Mouse (Mus musculus) forebrain, embryonic 13.5 days (tissue): Measurements from ENCODE around the gene Atxn10. TPM values are rescaled to one million over a fixed set of nuclear protein-coding genes. Genes with fewer than 3 reads are reported as not detected.

Experiments used
- ATAC-seq: fragments of 200-750 bp; cut with Nextera tagmentation; 2 replicates; pipeline ENCODE4 v1.8.0; 2017
- H3K27ac ChIP-seq: fragments of 300-500 bp; sonication (generic); 2 replicates; pipeline ENCODE4 v1.5.1; 2015; ENCODE audit warnings: inconsistent platforms, mild to moderate bottlenecking, moderate library complexity
- H3K27me3 ChIP-seq: fragments of 300-500 bp; sonication (generic); 2 replicates; pipeline ENCODE4 v1.6.1; 2015; ENCODE audit warnings: mild to moderate bottlenecking, inconsistent platforms
- H3K36me3 ChIP-seq: fragments of 300-500 bp; sonication (generic); 2 replicates; pipeline ENCODE4 v1.6.1; 2015; ENCODE audit warnings: mild to moderate bottlenecking, inconsistent platforms; ENCODE audit not compliant: poor library complexity, severe bottlenecking
- H3K4me1 ChIP-seq: fragments of 300-500 bp; sonication (generic); 2 replicates; pipeline ENCODE4 v1.6.1; 2015; ENCODE audit warnings: inconsistent platforms
- H3K4me2 ChIP-seq: fragments of 300-500 bp; sonication (generic); 2 replicates; pipeline ENCODE4 v1.6.1; 2015; ENCODE audit warnings: inconsistent platforms, mild to moderate bottlenecking, moderate library complexity
- H3K4me3 ChIP-seq: fragments of 300-500 bp; sonication (generic); 2 replicates; pipeline ENCODE4 v1.5.1; 2015; ENCODE audit warnings: mild to moderate bottlenecking, inconsistent platforms
- H3K9ac ChIP-seq: fragments of 300-500 bp; sonication (generic); 2 replicates; pipeline ENCODE4 v1.6.1; 2015; ENCODE audit warnings: mild to moderate bottlenecking, inconsistent platforms
- H3K9me3 ChIP-seq: fragments of 300-500 bp; sonication (generic); replicated peaks from 2 replicates; pipeline ENCODE4 v1.6.1; 2016; ENCODE audit warnings: inconsistent platforms
- WGBS: fragments of 180-500 bp; shearing (Covaris S2); methylation state at CpG from one replicate; pipeline ENCODE4 v1.1.7; 2015; 5-methylcytosine and 5-hydroxymethylcytosine counted together
- polyA plus RNA-seq: library from polyadenylated mRNA; unstranded; fragments of >200 nt; fragmentation: Nextera tagmentation; extraction: Ambion mirVana; gene quantifications from 2 replicates; pipeline ENCODE4 v1.2.1, GENCODE M21; 2015

The Atxn10 gene
- polyA plus RNA-seq, 1 experiment from 2014 or later: 465 TPM

- ATAC-seq: no peak
- Histone ChIP-seq H3K36me3 (peaks cover 20% of the 10 kb centered on the region), H3K27ac (peak overlapping the region; percentile 86), H3K9me3 (no peaks in the 10 kb centered on the region), H3K4me1 (peaks cover 98% of the 10 kb centered on the region), H3K4me2 (peak overlapping the region; percentile 6), H3K9ac (no peak overlapping the region), H3K27me3 (peaks cover 13% of the 10 kb centered on the region), H3K4me3 (no peak overlapping the region)
- 34% methylated on average over 4 of the region's 4 CpGs for WGBS
Measured at GRCm38 (mm10) chr15:85462138-85462537, 126.1 kb downstream of the Atxn10 start.

DNA sequence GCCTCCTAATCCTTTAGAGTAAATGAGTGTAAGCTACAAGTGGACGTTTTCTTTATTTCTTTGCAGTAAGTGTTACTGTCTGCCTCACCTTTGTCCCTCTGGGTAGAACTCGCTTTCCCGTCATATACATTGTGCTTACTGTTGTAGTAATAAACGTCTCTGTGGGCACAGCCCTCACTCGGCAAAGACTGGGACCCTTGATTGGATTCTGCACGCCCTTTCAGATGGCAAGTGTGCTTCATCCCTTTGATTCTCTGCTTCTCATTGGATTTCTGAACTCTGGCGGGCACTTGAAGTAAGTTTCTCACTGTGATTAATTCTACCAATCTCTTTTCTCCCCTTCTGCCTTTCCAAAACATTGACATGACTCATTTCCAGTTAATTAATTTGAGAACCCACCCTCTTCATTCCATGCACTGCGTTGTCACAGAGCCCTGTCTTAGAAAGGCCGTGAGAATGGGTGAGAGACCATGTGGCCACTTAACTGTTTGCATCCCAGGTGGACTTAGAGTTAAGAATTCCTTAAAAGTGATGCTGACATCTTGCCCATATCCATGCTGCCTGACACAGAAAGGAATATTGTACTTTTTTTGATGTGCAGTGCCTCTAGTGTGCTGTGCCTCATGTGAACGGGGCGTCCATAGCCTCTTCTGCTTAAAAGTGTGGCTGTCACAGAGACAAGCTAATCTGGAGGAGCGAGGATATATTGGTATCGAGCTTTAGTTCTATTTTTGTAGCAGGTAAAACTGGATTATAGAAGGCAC, 127.2 kb downstream of the Atxn10 start:
- Histone ChIP-seq H3K9me3 (no peaks in the 10 kb centered on the region), H3K9ac (no peak overlapping the region), H3K27ac (peak overlapping the region; percentile 86), H3K4me3 (no peak overlapping the region), H3K4me2 (no peak overlapping the region), H3K4me1 (peaks cover 90% of the 10 kb centered on the region), H3K36me3 (peaks cover 30% of the 10 kb centered on the region), H3K27me3 (peaks cover 13% of the 10 kb centered on the region)
- WGBS: 11% methylated on average over 13 of the region's 13 CpGs
- ATAC-seq: no peak

DNA sequence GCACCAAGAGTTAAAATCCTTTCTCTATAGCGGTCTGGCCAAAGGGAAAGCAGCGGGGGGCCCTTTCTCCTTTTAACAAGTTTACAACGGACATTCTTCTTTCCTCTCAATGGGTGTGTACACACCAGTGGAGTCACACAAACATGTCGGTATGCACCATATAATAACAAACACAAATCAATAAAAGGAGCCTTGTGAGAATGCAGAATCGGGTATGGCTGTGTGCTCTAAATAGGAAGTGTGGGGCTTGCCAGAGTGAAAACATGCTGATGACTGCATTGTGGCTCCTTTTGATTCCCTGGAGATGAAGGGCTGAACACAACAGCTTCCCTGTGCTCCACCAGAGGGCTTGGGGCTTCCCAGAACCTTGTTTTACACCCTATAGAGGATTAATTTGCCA, 128.1 kb downstream of the Atxn10 start:
- H3K9ac ChIP-seq: no peak overlapping the region
- H3K9me3 ChIP-seq: no peaks in the 10 kb centered on the region
- H3K4me2 ChIP-seq: no peak overlapping the region; the same call in 1 of the 2 replicates
- peak; percentile 57; the same call in 1 of the 2 replicates for ATAC-seq
- WGBS: 1% methylated on average over 5 of the region's 5 CpGs
- H3K4me3 ChIP-seq: no peak overlapping the region
- H3K4me1 ChIP-seq: peaks cover 80% of the 10 kb centered on the region
- peak overlapping the region; percentile 86 for H3K27ac ChIP-seq
- peaks cover 39% of the 10 kb centered on the region for H3K36me3 ChIP-seq
- H3K27me3 ChIP-seq: peaks cover 13% of the 10 kb centered on the region

- Histone ChIP-seq H3K4me2 (no peak overlapping the region), H3K4me1 (peaks cover 72% of the 10 kb centered on the region), H3K4me3 (no peak overlapping the region), H3K27me3 (peaks cover 13% of the 10 kb centered on the region), H3K36me3 (peaks cover 42% of the 10 kb centered on the region), H3K9me3 (no peaks in the 10 kb centered on the region), H3K9ac (no peak overlapping the region), H3K27ac (peak overlapping the region; percentile 86)
- no peak for ATAC-seq
- WGBS: 15% methylated on average over 10 of the region's 10 CpGs
Measured at GRCm38 (mm10) chr15:85464823-85465565, 128.9 kb downstream of the Atxn10 start.

- no peak overlapping the region for H3K9ac ChIP-seq
- ATAC-seq: no peak
- H3K36me3 ChIP-seq: peaks cover 47% of the 10 kb centered on the region
- no peak overlapping the region for H3K4me3 ChIP-seq
- no peaks in the 10 kb centered on the region for H3K9me3 ChIP-seq
- H3K27ac ChIP-seq: peak overlapping the region; percentile 74
- peaks cover 13% of the 10 kb centered on the region for H3K27me3 ChIP-seq
- H3K4me2 ChIP-seq: no peak overlapping the region
- H3K4me1 ChIP-seq: peaks cover 56% of the 10 kb centered on the region
- 61% methylated on average over 5 of the region's 5 CpGs for WGBS
Measured at GRCm38 (mm10) chr15:85466456-85467067, 130.5 kb downstream of the Atxn10 start.

GRCm38 (mm10) chr15:85469401-85469800, 133.4 kb downstream of the Atxn10 start:
- H3K4me2 ChIP-seq: no peak overlapping the region
- H3K27ac ChIP-seq: no peak overlapping the region
- peaks cover 49% of the 10 kb centered on the region for H3K36me3 ChIP-seq
- no peak overlapping the region for H3K4me3 ChIP-seq
- H3K9me3 ChIP-seq: no peaks in the 10 kb centered on the region
- no peak overlapping the region for H3K9ac ChIP-seq
- 82% methylated on average over 6 of the region's 6 CpGs for WGBS
- peaks cover 29% of the 10 kb centered on the region for H3K4me1 ChIP-seq
- H3K27me3 ChIP-seq: peaks cover 13% of the 10 kb centered on the region
- ATAC-seq: no peak

- H3K36me3 ChIP-seq: peaks cover 12% of the 10 kb centered on the region
- no peak overlapping the region for H3K9ac ChIP-seq
- 65% methylated on average over 3 of the region's 3 CpGs for WGBS
- no peak overlapping the region for H3K4me2 ChIP-seq
- H3K27ac ChIP-seq: 0 out of 2 replicates have a peak overlapping the region, but pooled peaks have one; percentile 6
- peaks cover 20% of the 10 kb centered on the region for H3K4me1 ChIP-seq
- peaks cover 4% of the 10 kb centered on the region; the same call in 1 of the 2 replicates for H3K9me3 ChIP-seq
- no peak; the same call in 1 of the 2 replicates for ATAC-seq
- no peaks in the 10 kb centered on the region for H3K27me3 ChIP-seq
- no peak overlapping the region for H3K4me3 ChIP-seq
Measured at GRCm38 (mm10) chr15:85474697-85475096, 138.7 kb downstream of the Atxn10 start.

- H3K4me3 ChIP-seq: no peak overlapping the region
- ATAC-seq: no peak
- H3K4me1 ChIP-seq: peaks cover 35% of the 10 kb centered on the region
- H3K27ac ChIP-seq: no peak overlapping the region
- no peak overlapping the region for H3K9ac ChIP-seq
- WGBS: 38% methylated on average over 1 of the region's 1 CpGs
- H3K36me3 ChIP-seq: peaks cover 3% of the 10 kb centered on the region; the same call in 1 of the 2 replicates
- peaks cover 3% of the 10 kb centered on the region; the same call in 1 of the 2 replicates for H3K27me3 ChIP-seq
- H3K4me2 ChIP-seq: no peak overlapping the region
- peaks cover 4% of the 10 kb centered on the region; the same call in 1 of the 2 replicates for H3K9me3 ChIP-seq
Measured at GRCm38 (mm10) chr15:85477584-85477983, 141.5 kb downstream of the Atxn10 start.

- no peak for ATAC-seq
- H3K36me3 ChIP-seq: no peaks in the 10 kb centered on the region
- peaks cover 3% of the 10 kb centered on the region; the same call in 1 of the 2 replicates for H3K27me3 ChIP-seq
- no peak overlapping the region for H3K27ac ChIP-seq
- peaks cover 4% of the 10 kb centered on the region; the same call in 1 of the 2 replicates for H3K9me3 ChIP-seq
- H3K9ac ChIP-seq: no peak overlapping the region
- H3K4me3 ChIP-seq: no peak overlapping the region
- H3K4me2 ChIP-seq: no peak overlapping the region
- peaks cover 34% of the 10 kb centered on the region for H3K4me1 ChIP-seq
- WGBS: 69% methylated on average over 12 of the region's 12 CpGs
Measured at GRCm38 (mm10) chr15:85479365-85479764, 143.3 kb downstream of the Atxn10 start.

- peaks cover 3% of the 10 kb centered on the region; the same call in 1 of the 2 replicates for H3K27me3 ChIP-seq
- H3K4me1 ChIP-seq: peaks cover 29% of the 10 kb centered on the region
- H3K9ac ChIP-seq: no peak overlapping the region
- 61% methylated on average over 5 of the region's 5 CpGs for WGBS
- H3K4me2 ChIP-seq: no peak overlapping the region
- H3K27ac ChIP-seq: peak overlapping the region; percentile 44; the same call in 1 of the 2 replicates
- no peaks in the 10 kb centered on the region for H3K36me3 ChIP-seq
- H3K9me3 ChIP-seq: peaks cover 4% of the 10 kb centered on the region; the same call in 1 of the 2 replicates
- no peak overlapping the region for H3K4me3 ChIP-seq
- no peak for ATAC-seq
Measured at GRCm38 (mm10) chr15:85479919-85480318, 143.9 kb downstream of the Atxn10 start.

GRCm38 (mm10) chr15:85480630-85481029, 144.6 kb downstream of the Atxn10 start:
- 29% methylated on average over 3 of the region's 3 CpGs for WGBS
- H3K9ac ChIP-seq: 0 out of 2 replicates have a peak overlapping the region, but pooled peaks have one; percentile 18
- H3K9me3 ChIP-seq: peaks cover 4% of the 10 kb centered on the region; the same call in 1 of the 2 replicates
- peak overlapping the region; percentile 44 for H3K27ac ChIP-seq
- no peak overlapping the region for H3K4me2 ChIP-seq
- H3K27me3 ChIP-seq: peaks cover 3% of the 10 kb centered on the region; the same call in 1 of the 2 replicates
- peaks cover 26% of the 10 kb centered on the region for H3K4me1 ChIP-seq
- ATAC-seq: no peak; the same call in 1 of the 2 replicates
- no peak overlapping the region for H3K4me3 ChIP-seq
- no peaks in the 10 kb centered on the region for H3K36me3 ChIP-seq
